Mouse (Mus musculus) adrenal gland, adult 8-10 months (tissue): Measurements from ENCODE around the gene Psors1c2. TPM values are rescaled to one million over a fixed set of nuclear protein-coding genes. Genes with fewer than 3 reads are reported as not detected.

Experiments
- DNase-seq: peaks from one replicate; pipeline ENCODE4 v3.0.0; 2022
- total RNA-seq, 4 experiments: library from RNA; stranded (reverse); gene quantifications; 2 replicates each; pipeline ENCODE4 v1.2.4; 2022

Psors1c2 gene
- total RNA-seq, 4 experiments from 2014 or later: not detected

DNA sequence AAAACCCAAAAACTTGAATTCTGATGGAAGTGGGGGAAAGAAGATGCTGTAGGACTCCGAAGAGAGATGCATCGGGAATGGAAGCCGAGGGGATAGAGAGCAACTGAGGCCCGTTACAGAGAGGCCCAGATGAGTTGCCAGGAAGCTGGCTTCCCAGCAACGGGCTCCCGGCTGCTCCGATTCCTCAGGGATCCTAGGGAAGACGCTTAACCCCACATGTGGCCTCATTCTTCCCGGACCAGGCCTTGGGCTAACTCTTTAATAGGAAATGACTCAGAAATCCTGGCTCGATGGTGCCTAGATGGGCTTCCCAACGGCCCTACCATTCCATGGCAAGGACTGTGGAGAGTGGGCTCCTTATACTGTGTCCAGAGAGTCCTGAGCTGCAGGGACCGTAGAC lies 15.5 kb upstream of the Psors1c2 start:
- DNase-seq: no peak

DNA sequence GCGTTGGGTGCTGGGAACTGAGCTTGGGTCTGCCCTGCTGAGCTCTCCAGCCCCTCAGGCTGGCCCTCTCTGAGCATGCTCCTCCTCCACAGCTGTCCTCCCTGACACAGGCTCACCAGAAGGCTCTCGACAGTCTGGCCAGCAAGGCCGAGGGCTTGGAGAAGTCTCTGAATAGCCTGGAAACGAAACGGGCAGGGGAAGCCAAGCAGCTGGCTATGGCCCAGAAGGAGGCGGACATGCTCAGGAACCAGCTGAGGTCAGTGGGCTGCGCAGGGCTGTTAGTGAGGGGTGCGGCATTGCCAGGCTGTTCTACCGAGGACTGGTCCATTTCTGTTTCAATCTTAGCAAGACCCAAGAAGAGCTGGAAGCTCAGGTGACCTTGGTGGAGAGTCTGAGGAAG lies 8.6 kb upstream of the Psors1c2 start:
- DNase-seq: no peak

DNA sequence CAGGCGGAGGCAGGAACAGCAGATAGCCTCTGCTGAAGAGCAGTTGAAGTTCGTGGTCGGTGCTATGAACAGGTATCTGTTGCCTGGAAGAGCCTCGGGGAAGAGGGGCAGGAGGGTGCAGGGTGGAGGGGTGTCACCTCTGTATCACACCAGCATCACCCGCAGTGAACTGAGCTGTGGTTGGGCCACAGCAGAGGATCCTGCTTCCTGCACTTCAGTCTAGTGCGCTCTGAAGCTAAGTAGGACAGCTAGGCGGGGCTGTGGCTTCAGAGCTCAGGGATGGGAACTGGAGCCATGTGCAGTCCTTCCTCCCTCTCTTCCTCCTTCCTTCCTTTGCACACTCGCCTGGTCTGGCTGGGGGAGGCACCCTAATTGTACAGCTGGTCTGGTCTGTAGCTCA lies 6.4 kb upstream of the Psors1c2 start:
- DNase-seq: no peak

DNA sequence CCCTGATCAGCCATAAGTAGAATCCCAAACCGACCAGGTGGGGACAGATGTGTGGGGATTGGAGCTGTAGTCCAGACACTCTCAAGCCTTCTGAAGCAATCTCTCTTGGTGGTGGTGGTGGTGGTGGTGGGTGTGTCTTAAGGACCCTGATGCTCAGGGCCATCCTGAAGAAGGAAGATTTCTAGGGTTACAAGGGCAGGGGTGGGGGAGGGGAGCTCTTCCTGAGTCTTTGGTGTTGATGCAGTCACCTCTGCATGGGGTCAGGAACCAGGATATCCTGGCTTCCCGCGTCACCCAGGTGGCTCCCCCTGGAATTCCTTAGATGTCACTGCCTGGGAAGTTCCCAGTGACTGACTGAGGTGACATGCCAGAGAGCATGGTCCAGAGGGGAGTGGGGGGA lies 641 bp upstream of the Psors1c2 start:
- DNase-seq: no peak

DNA sequence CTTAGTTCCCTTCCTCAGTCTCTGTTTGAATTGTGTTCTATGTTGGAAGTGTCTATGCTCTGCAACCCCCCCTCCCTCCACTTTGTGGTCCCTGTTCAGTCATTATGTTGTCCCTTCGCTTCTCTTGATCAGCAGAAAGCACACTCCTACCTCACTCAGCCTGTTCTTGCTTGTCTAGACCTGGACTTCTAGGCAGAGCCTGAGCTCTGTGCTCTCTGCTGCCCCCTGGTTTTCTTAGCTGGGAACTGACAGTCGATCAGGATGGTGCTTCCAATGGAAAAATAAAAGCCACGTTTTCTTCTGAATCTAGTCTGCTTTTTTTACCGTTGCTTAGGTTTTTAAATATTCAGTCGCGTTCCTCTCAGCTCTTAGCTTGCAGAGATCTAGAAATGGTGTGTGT lies 1.3 kb downstream of the Psors1c2 start:
- DNase-seq: no peak

DNA sequence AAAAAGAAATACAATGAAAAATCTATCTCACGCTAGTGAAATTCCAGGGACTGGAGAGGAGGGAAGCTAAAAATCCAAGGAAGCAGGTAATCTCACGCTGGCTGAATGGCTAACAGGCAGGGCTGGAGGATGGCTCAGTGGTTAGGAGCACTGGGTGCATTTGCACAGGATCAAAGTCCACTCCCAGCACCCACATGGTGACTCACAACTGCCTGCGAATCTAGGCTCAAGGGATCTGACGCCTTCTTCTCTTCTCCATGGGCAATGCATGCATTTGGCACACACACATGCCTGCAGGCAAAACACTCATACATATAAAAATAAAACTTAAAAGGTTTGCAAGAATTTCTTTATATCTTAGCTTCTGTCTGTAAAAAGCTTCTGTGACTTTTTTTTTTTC lies 4.4 kb downstream of the Psors1c2 start:
- DNase-seq: no peak

DNA sequence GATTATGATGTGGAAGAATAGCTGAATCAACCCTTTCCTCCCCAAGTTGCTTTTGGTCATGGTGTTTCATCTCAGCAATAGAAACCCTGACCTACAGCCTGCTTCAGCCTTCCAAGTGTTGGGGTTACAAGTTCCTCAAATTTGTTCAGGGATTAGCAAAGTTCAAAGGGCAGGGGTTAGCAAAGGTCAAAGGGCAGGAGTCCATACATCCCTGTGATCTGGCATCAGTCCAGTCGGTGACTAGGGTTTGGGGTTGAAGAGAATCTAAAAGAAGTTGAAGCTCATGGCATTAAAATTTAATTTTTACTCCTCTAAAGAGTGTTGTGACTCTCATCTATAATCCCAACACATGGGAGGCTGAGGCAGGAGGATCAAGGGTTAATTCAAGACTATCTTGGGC lies 5.5 kb downstream of the Psors1c2 start:
- no peak for DNase-seq

DNA sequence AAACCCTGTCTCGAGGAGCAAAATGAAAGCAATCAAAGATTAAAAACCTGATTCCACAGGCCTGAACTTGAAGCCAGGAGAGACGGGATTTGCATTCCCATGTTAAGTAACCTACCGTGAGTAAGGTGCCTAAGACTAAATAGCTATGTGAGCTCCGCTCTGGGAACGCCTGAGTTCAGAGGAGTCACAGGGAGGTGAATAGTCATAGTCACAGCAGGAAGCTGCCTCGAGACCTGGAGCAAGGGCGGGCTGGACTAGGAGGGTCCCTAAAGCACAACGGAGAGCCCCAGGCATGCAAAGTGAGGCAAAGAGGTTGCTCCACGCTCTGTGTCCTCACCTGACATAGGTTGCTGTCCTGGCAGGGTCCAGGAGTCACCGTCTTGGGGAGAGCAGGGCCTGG lies 6.5 kb downstream of the Psors1c2 start:
- DNase-seq: no peak

DNA sequence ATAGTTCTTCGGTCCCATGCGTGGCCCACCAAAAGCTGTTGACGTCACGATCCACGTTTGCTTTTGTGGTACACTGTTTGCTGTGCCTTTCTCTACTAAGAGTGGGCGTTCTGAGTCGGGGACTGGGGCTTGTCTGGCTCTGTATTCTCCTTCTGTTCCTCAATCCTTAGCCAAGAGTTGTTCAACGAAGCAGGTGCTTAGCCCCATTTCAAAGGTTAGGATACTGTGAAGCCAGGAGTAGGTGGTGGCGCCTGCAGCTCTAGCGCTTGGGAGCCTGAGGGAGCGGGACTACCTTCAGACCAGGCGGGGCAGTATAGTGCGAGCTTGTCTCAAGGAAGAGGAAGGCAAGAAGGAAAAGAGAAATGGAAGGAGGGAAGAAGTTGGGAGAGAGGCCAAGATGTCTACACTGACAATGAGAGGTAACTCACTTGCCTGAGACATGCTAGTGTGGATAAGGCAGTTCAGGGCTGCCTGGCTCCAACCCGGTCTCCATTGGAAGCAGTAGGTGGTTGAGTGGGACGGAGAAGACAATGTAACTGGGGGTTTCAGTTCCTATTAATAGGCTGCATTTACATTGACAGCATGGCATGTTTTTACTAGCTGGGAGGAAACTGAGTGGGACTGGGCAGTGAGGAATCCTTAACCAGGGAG lies 9.9 kb downstream of the Psors1c2 start:
- no peak for DNase-seq

DNA sequence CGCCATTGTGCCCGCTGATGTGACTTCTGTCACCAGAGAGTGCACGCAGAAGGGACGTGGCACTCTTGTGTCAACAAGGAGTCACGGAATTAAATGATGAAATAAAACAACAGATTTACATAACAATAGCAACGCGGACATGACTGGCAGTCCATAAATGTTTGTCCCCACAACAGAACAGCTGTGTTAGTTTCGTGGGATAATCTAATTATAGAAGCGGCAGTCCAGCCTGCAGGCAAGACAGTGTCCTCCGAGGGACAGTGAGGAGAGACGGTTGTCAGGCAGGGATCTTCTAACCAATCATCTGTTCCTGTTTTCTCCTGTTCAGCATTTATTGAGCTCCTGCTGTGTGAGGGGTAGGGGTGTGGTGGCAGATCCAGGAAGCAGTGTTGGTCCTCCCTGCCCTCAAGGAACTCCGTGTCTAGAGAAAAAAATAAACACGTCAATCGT lies 10.4 kb downstream of the Psors1c2 start:
- no peak for DNase-seq

DNA sequence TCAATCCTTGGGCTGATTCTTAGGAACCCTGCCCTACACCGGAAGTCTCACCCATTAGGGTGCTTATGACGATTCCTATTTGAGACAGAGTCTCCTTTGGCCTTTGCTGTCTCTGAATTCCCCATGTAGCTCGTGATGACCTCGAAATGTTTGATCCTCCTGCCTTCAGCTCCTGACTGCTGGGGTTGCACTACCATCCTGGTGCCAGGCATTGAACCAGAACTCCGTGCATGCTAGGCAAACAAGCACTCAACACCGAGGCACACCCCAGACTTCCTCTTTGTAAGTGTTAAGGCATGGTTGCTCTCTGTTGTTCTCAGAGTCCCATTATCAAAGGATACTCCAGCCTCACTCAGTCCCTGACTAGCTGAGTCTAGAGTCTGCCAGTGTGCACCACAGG lies 11.0 kb downstream of the Psors1c2 start:
- DNase-seq: no peak

DNA sequence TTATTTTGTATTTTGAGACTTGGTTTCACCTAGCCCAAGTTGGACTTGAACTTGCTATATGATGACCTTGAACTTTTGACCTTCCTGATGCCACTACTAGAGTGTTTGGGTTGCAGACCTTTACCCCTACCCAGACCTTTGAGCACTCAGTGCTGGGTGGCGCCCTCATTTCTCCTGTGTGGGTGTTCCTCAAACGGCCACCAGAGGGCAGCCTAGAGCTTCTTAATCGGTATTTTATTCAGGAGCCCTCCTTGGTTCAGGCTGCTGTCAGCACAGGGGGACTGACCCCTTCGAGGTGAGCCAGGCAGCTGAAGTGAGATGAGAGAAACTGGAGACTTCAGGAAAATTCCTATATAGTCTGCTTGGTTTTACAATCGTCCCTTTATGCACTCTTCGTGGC lies 11.7 kb downstream of the Psors1c2 start:
- no peak for DNase-seq

DNA sequence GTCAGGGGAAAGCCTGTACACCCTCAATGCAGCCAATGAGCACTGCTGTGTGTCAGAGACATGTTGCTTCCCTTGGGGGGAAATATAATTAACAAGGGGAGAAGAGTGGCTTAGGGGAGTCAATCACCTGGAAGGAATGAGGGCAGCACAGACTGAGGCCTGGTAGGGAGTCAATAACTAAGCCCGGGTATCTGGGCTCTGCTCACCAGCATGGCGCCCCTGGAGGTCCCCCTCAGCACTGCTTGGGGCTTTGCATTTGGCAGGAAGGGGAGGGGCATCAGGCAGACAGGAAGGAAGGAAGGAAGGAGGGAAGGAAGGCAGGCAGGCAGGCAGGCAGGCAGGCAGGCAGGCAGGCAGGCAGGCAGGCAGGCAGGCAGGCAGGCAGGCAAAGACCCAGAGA lies 14.5 kb downstream of the Psors1c2 start:
- no peak for DNase-seq

DNA sequence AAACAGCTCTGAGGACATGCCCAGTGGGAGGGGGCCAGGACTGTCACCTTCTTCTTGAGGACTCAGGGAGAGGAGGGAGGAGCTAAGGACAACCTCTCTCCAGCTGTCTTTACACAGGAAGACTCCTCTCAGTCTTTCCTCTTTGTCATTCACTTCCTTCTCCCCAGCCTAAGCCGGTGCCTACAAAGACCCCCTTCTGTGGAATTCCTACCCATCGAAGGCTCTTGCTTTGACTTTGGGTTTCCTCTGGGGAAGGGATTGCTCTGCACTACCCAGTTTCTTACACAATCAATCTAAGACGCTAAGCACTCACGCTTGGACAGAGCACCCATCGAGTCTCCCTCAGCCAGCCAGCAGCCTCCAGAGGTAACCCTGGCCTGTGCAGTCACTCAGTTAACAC lies 15.6 kb downstream of the Psors1c2 start:
- DNase-seq: no peak

DNA sequence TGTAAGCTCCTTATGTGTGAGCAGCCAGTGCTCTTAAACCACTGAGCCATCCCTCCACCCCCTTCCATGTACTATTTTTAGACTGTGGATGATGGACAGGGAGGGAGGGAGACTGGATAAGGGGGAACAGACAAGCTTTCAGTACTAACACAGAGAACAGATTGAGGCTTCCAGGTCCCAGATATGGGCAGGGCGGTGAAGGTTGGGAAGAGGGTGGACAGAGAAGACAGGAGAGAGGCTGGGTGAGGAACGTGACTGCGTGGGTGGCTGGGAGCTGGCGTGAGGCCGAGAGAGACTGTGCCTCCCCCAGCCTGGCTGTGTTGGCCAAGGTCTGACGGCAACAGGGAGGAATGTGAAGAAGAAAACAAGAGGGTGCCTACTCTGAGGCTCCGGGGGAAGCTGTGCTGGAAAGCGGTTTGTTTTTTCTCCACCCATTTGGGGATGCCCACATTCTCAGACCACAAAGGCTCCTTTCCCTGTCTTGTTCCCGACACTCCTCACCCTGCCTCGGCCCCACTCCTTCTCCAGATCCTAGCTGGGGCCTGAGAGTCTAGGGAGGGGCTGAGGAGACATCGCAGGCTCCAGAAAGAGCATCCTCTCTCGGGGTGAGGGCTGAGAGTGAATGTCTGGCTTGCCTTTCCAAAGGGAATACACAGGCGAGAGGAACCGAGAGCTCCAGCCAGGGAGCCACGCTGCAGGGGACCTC lies 16.6 kb downstream of the Psors1c2 start:
- peak; percentile 78 for DNase-seq

DNA sequence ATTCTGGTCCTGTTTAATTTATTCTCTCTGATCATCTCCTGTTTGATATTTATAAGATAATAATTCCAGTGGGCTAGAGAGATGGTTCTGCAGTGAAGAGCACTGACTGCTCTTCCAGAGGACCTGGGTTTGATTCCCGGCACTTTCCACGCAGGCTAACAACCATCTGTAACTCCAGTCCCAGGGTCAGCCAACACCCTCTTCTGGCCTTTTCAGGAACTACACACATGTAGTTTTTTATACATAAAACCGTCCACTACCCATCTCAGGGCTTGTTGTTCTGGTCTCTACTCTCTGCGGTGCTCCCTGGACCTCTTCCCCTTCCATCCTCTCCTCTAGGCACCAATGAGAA lies 17.1 kb downstream of the Psors1c2 start:
- DNase-seq: no peak

DNA sequence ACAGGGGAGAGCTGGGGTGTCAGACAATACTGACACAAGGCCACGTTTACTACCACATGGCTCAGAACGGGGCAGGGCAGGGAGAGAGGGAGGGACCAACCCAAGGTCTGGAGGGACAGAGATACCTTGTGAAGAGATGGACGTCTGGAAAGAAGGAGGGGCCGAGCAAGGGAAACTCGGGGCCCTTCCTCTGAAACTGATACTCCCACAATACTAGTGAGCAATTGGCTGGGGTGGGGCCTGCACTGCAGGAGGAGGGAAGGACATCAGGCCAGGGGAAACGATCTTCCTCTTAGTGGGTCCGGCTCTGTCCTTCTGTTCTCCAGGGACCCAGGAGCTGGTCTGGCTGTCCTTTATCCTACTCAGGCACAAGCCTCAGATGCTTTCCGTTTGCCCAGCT lies 17.9 kb downstream of the Psors1c2 start:
- DNase-seq: no peak

DNA sequence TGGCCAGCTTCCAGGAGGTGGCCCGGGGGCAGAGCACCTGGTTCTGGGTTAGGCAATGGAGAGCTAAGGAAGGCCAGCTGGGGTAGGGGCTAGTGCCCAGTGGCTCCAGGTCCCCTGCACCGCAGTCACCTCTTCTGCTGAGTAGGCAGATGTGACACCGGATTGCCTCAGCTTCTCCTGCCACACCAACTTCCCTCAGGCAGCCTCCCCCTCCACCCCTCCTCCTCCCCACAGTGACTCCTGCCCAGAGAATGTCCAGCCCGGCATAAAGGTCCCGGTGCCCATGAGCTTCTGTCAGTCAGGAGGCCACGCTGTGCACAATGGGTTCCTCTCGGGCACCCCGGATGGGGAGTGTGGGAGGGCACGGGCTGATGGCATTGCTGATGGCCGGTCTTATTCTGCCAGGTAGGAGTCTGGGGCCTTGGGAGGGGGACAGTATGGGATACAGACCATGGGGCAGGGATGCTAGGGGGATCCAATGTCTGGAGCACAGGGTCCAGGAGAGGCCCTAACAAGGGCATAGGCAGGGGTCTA lies 18.9 kb downstream of the Psors1c2 start, which contains the start of gene Cdsn:
Gene Cdsn, plus strand, starts transcription at position 248 of the 534 bp plus-strand sequence.
- DNase-seq: no peak

DNA sequence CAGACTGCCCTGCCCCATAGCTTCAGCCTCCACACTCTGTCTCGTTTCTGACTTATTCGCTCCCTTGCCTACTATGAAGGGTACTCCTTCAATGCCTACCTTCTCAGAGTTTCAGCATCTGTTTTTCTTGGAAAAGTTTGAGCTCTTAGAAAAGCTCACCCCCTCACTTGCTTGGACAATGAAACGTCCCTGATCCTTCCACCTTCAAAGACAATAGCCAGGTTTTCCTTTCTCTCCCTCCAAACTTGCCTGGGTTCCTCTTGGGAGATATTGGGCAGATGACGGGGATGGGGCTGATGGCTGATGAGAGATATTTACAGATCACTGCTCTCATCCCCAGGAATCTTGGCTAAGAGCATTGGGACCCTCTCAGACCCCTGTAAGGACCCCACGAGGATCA lies 21.3 kb downstream of the Psors1c2 start:
- DNase-seq: no peak

DNA sequence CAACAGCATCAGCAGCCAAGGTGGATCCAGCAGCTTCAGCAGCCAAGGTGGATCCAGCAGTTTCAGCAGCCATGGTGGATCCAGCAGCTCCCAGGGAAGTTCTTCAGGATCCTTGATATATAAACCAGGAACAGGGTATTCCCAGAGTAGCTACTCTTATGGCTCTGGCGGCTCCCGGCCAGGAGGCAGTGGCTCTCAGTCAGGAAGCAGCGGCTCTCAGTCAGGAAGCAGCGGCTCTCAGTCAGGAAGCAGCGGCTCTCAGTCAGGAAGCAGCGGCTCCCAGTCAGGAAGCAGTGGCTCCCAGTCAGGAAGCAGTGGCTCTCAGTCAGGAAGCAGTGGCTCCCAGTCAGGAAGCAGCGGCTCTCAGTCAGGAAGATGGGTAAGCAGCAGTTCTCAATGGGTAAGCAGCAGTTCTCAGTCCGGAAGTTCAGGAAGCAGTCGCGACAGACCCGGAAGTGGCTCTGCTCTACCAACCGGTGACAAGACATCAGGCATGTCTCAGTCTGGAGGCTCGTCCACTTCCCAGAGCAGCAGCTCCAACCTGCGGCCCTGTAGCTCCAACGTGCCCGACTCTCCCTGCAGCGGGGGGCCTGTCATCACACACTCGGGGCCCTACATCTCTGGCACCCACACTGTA lies 21.9 kb downstream of the Psors1c2 start:
- DNase-seq: no peak

DNA sequence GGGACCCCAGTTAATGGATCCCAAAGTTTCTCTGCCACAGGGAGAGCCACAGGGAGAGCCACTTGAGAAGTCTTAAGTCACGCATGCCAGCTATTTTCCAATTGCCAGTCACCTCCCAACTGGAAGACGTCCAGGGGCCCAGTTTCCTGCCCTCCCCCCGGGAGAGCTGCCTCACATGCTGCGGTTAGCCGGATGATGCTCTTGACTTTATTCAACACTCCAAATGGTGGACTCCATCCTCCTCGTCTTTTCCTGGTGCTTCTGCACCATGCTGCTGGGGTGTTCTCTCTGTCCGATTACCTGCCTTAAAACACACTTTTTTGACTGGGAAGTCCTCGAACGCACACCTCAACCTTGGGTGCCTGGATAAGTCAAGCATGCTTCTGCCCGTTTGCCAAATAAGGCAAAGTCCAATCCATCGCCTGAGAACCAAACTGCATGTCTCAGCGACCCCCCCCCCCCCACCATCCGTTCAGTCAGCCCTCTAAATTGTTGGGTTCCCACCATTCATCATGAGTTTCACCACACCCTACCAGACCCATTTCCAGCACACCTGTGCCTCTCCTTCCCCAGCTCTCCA lies 23.3 kb downstream of the Psors1c2 start:
- DNase-seq: no peak

DNA sequence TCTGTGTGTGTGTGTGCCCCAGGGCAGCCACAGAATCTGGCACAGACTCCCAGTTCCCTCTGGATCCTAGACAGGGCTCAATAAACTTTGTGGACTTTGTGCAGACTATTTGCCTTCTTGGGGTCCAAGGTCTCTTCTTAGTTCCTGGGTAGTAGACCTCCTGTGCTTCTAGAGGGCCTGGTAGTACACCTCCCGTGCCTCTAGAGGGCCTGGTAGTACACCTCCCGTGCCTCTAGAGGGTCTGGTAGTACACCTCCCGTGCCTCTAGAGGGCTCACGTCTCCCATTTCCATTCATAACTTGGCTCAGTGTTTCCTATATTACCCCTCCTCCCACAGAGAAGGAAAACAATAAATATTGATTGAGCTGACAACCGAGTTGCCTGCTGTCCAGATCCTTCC lies 23.8 kb downstream of the Psors1c2 start:
- no peak for DNase-seq

DNA sequence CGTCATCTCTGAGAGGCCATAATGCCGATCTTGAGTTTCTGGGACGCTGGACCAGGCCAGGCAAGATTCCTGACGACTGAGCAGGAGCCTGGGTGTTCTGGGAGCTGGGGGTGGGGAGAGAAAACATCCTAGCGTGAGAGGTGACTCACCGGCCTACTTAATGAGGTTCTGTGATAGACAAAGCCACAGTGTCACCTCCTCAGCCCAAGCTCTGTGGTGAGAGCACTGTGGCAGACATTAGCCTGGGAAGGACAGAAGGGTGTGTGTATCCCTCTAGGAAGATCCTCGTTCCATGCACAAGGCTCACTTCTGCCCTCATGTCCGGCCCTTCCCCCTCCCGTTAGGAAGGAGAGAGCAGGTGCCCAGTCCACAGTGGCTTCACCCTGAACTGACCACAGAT lies 24.4 kb downstream of the Psors1c2 start:
- no peak for DNase-seq
